Mouse (Mus musculus) kidney, embryonic 14.5 days (tissue): Measurements from ENCODE around the gene Fxyd1. TPM values are rescaled to one million over a fixed set of nuclear protein-coding genes. Genes with fewer than 3 reads are reported as not detected.
A peak's percentile ranks its signal among the peaks of the same experiment; 100 is the strongest.

ENCODE experiments used
- ATAC-seq: fragments of 200-750 bp; cut with Nextera tagmentation; 2 replicates; pipeline ENCODE4 v1.8.0; 2017; ENCODE audit warnings: moderate number of reproducible peaks, mild to moderate bottlenecking, moderate TSS enrichment, moderate library complexity; ENCODE audit not compliant: low FRiP score, low TSS enrichment
- H3K27ac ChIP-seq: fragments of 300-500 bp; sonication (generic); 2 replicates; pipeline ENCODE4 v1.5.1; 2014; ENCODE audit warnings: low read depth, mild to moderate bottlenecking, low read length, moderate library complexity, mixed read lengths
- H3K27me3 ChIP-seq: fragments of 300-500 bp; sonication (generic); 2 replicates; pipeline ENCODE4 v1.6.1; 2014; ENCODE audit warnings: mild to moderate bottlenecking, low read length; ENCODE audit not compliant: control insufficient read depth, insufficient read depth
- H3K36me3 ChIP-seq: fragments of 300-500 bp; sonication (generic); 2 replicates; pipeline ENCODE4 v1.6.1; 2014; ENCODE audit warnings: low read length, mixed read lengths; ENCODE audit not compliant: control insufficient read depth, insufficient read depth
- H3K4me1 ChIP-seq: fragments of 300-500 bp; sonication (generic); 2 replicates; pipeline ENCODE4 v1.6.1; 2014; ENCODE audit warnings: low read length, mixed read lengths; ENCODE audit not compliant: control insufficient read depth, insufficient read depth
- H3K4me2 ChIP-seq: fragments of 300-500 bp; sonication (generic); replicated peaks from 2 replicates; pipeline ENCODE4 v1.6.1; 2014; ENCODE audit warnings: low read depth, mild to moderate bottlenecking, low read length
- H3K4me3 ChIP-seq: fragments of 300-500 bp; sonication (generic); 2 replicates; pipeline ENCODE4 v1.5.1; 2014; ENCODE audit warnings: mild to moderate bottlenecking, low read length
- H3K9ac ChIP-seq: fragments of 300-500 bp; sonication (generic); 2 replicates; pipeline ENCODE4 v1.6.1; 2014; ENCODE audit warnings: low read depth, mild to moderate bottlenecking, low read length, moderate library complexity
- H3K9me3 ChIP-seq: fragments of 300-500 bp; sonication (generic); 2 replicates; pipeline ENCODE4 v1.6.1; 2016; ENCODE audit warnings: low read length; ENCODE audit not compliant: control insufficient read depth
- WGBS: fragments of 180-500 bp; shearing (Covaris S2); extraction: QIAGEN DNeasy Blood & Tissue Kit; methylation state at CpG from one replicate; pipeline ENCODE4 v1.1.7; 2014; 5-methylcytosine and 5-hydroxymethylcytosine counted together
- polyA plus RNA-seq: library from polyadenylated mRNA; unstranded; fragments of >200 nt; fragmentation: Nextera tagmentation; extraction: Ambion mirVana; gene quantifications from 2 replicates; pipeline ENCODE4 v1.2.1, GENCODE M21; 2014

Fxyd1 gene
- polyA plus RNA-seq, 1 experiment from 2014 or later, result 29.8 TPM

GRCm38 (mm10) chr7:31081106-31081505 lies 24.1 kb upstream of the Fxyd1 start:
- H3K27me3 ChIP-seq, result no peaks in the 10 kb centered on the region
- no peak overlapping the region for H3K27ac ChIP-seq
- H3K9ac ChIP-seq, result no peak overlapping the region
- no peaks in the 10 kb centered on the region for H3K36me3 ChIP-seq
- H3K9me3 ChIP-seq, result no peaks in the 10 kb centered on the region
- H3K4me3 ChIP-seq, result no peak overlapping the region
- H3K4me2 ChIP-seq, result no peak overlapping the region
- 61% methylated on average over 1 of the region's 1 CpGs for WGBS
- H3K4me1 ChIP-seq, result no peaks in the 10 kb centered on the region
- no peak for ATAC-seq

DNA sequence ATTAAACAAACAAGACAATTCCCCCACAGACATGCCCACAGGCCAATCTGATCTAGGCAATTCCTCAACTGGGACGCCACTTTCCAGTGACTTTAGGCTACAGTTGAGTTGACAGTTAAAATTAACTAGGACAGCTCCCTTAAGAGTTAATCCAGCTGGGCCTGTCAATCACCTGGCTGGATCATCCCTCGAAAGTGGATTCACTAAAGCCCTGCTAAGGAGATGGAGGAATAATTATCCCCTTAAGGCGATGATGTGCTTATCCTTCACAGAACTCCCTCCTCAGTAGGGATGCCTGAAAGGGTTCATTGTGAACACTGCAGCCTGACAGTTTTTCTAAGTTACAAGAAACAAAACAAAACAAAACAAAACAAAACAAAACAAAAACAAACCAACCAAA lies 23.6 kb upstream of the Fxyd1 start:
- no peak for ATAC-seq
- Histone ChIP-seq H3K36me3 (no peaks in the 10 kb centered on the region), H3K27ac (no peak overlapping the region), H3K9me3 (no peaks in the 10 kb centered on the region), H3K4me1 (no peaks in the 10 kb centered on the region), H3K4me3 (no peak overlapping the region), H3K27me3 (no peaks in the 10 kb centered on the region), H3K4me2 (no peak overlapping the region), H3K9ac (no peak overlapping the region)
- 60% methylated on average over 3 of the region's 3 CpGs for WGBS

DNA sequence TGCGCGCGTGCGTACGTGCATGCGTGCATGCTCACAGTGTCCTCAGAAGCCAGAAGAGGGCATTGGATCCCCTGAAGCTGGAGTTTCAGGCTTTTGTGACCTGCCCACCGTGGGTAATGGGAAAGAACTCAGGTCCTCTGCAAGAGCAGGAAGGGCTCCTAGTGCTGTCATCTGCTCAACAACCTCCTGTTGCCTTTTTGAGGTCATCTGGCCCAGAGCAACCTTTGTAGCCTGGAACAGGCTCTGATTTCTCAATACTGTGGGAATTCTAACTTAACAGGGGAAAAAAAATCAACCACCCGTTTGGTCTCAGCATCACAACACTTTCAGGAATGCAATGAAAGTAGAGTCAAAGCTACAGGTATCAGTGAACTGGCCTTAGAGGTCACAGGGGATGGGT lies 22.7 kb upstream of the Fxyd1 start:
- ATAC-seq, result no peak
- Histone ChIP-seq H3K4me1 (no peaks in the 10 kb centered on the region), H3K4me3 (no peak overlapping the region), H3K27me3 (no peaks in the 10 kb centered on the region), H3K4me2 (no peak overlapping the region), H3K27ac (no peak overlapping the region), H3K36me3 (no peaks in the 10 kb centered on the region), H3K9me3 (no peaks in the 10 kb centered on the region), H3K9ac (no peak overlapping the region)
- WGBS, result 80% methylated on average over 8 of the region's 8 CpGs

DNA sequence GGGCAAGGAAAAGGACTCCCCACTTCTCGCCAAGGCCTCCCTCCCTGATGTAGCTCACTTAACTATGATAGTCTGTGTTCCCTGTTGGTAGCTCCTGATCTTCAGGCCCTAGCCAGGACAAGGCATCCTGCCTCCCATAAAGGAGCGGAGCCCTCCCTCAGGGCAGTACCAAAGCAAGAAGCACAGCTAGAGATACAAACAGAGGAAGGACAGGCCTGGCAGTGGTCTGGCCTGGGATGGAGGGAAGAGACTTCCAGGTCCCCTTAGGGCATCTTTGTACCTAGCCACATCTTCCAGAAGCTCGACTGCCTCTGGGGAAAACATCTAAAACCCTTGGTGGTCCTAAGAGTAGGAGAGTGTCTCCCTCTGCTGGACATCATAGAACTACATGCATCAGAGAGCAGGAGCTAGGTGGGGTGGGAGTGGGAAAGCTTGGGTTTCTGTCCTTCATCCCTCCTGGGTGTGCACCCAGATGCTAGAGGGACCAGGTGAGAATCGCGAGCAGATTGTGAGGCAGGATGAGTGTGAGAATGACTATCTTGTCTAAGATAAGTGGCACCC lies 21.0 kb upstream of the Fxyd1 start:
- Histone ChIP-seq H3K36me3 (no peaks in the 10 kb centered on the region), H3K9me3 (no peaks in the 10 kb centered on the region), H3K4me2 (no peak overlapping the region), H3K4me3 (no peak overlapping the region), H3K27me3 (no peaks in the 10 kb centered on the region), H3K9ac (no peak overlapping the region), H3K27ac (no peak overlapping the region), H3K4me1 (0 out of 2 replicates have a peak, but pooled peaks cover under 1% of the 10 kb centered on the region)
- peak; percentile 45 for ATAC-seq
- WGBS, result 45% methylated on average over 5 of the region's 5 CpGs

- WGBS, result 69% methylated on average over 6 of the region's 6 CpGs
- H3K27me3 ChIP-seq, result no peaks in the 10 kb centered on the region
- H3K27ac ChIP-seq, result no peak overlapping the region
- H3K9ac ChIP-seq, result no peak overlapping the region
- no peaks in the 10 kb centered on the region for H3K36me3 ChIP-seq
- no peaks in the 10 kb centered on the region for H3K9me3 ChIP-seq
- H3K4me2 ChIP-seq, result no peak overlapping the region
- H3K4me1 ChIP-seq, result peaks cover 6% of the 10 kb centered on the region; the same call in 1 of the 2 replicates
- H3K4me3 ChIP-seq, result no peak overlapping the region
- 0 out of 2 replicates have a peak, but pooled peaks have one; percentile 28 for ATAC-seq
Observed at GRCm38 (mm10) chr7:31077470-31077869, 20.5 kb upstream of the Fxyd1 start.

- H3K4me2 ChIP-seq, result no peak within 1 kb of the TSS
- H3K36me3 ChIP-seq, result no peaks in the 10 kb centered on the region
- H3K4me3 ChIP-seq, result no peak within 1 kb of the TSS
- no peaks in the 10 kb centered on the region for H3K27me3 ChIP-seq
- WGBS, result 34% methylated on average over 5 of the region's 5 CpGs
- H3K9me3 ChIP-seq, result no peaks in the 10 kb centered on the region
- H3K4me1 ChIP-seq, result peaks cover 11% of the 10 kb centered on the region; the same call in 1 of the 2 replicates
- H3K9ac ChIP-seq, result no peak within 1 kb of the TSS
- H3K27ac ChIP-seq, result no peak within 1 kb of the TSS
- no peak for ATAC-seq
Observed at GRCm38 (mm10) chr7:31076492-31076891, 19.5 kb upstream of the Fxyd1 start, which contains the start of gene Fxyd3. Gene Fxyd3 (minus strand): TSS chr7:31076704.

DNA sequence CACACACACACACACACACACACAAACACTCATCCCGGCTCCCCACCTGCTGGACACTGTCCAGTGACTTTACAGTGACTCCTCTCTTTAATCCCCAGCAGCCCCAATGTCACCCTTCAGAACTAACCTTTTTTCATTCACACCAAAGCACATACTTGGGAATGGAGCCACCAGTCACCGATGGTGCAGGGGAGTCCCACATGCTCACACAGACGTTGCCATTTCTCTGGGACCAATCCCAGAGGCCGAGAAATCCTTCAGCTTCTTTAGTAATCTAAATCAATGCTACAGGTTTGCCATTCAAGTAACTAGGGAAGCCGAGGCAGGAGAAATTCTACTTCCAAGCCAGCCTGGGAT lies 17.7 kb upstream of the Fxyd1 start:
- no peak overlapping the region for H3K4me3 ChIP-seq
- peaks cover 11% of the 10 kb centered on the region; the same call in 1 of the 2 replicates for H3K4me1 ChIP-seq
- 62% methylated on average over 5 of the region's 5 CpGs for WGBS
- H3K9me3 ChIP-seq, result no peaks in the 10 kb centered on the region
- H3K27ac ChIP-seq, result no peak overlapping the region
- H3K4me2 ChIP-seq, result no peak overlapping the region
- no peak for ATAC-seq
- H3K9ac ChIP-seq, result no peak overlapping the region
- no peaks in the 10 kb centered on the region for H3K36me3 ChIP-seq
- H3K27me3 ChIP-seq, result no peaks in the 10 kb centered on the region

GRCm38 (mm10) chr7:31074061-31074712 lies 17.2 kb upstream of the Fxyd1 start:
- H3K4me3 ChIP-seq, result no peak overlapping the region
- H3K9me3 ChIP-seq, result no peaks in the 10 kb centered on the region
- WGBS, result 38% methylated on average over 7 of the region's 7 CpGs
- no peaks in the 10 kb centered on the region for H3K27me3 ChIP-seq
- H3K36me3 ChIP-seq, result no peaks in the 10 kb centered on the region
- H3K9ac ChIP-seq, result no peak overlapping the region
- H3K4me2 ChIP-seq, result no peak overlapping the region
- H3K4me1 ChIP-seq, result peaks cover 11% of the 10 kb centered on the region; the same call in 1 of the 2 replicates
- H3K27ac ChIP-seq, result no peak overlapping the region
- no peak for ATAC-seq

DNA sequence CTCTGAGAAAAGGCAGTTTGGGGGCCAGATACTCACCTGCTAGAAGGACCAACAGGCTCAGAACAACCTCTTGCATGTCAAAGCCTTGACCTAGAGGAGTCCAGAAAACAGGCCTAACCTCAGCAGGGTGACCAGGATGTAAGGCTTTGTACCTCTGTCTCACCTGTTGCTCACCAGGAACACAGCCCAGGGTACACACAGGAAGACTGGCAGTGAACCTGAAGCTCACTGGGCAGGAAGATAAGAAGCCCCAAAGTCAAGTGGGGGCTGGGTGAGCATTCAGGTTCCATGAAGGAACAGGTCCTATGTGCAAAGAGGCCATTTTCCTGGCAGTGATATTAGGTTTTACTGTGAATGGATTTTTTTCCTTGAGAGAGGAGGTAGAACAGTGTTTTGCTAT lies 16.5 kb upstream of the Fxyd1 start:
- Histone ChIP-seq H3K27ac (no peak overlapping the region), H3K9me3 (no peaks in the 10 kb centered on the region), H3K27me3 (no peaks in the 10 kb centered on the region), H3K4me3 (no peak overlapping the region), H3K9ac (no peak overlapping the region), H3K36me3 (no peaks in the 10 kb centered on the region), H3K4me1 (peaks cover 11% of the 10 kb centered on the region; the same call in 1 of the 2 replicates), H3K4me2 (no peak overlapping the region)
- no peak for ATAC-seq
